Mouse (Mus musculus) adrenal gland, postnatal 36 days (tissue): ENCODE measurements around the gene Mdga2. TPM values are rescaled to one million over a fixed set of nuclear protein-coding genes. Genes with fewer than 3 reads are reported as not detected.

Experiments used
- DNase-seq, 2 experiments: peaks; one replicate each; pipeline ENCODE4 v3.0.0; 2021; ENCODE audit warnings: mixed read lengths in 1 of 2
- total RNA-seq, 2 experiments: library from RNA; stranded (reverse); gene quantifications; 2 replicates each; pipeline ENCODE4 v1.2.3; 2021

Gene Mdga2
- total RNA-seq, 2 experiments from 2014 or later = 2.1 to 2.2 TPM

DNA sequence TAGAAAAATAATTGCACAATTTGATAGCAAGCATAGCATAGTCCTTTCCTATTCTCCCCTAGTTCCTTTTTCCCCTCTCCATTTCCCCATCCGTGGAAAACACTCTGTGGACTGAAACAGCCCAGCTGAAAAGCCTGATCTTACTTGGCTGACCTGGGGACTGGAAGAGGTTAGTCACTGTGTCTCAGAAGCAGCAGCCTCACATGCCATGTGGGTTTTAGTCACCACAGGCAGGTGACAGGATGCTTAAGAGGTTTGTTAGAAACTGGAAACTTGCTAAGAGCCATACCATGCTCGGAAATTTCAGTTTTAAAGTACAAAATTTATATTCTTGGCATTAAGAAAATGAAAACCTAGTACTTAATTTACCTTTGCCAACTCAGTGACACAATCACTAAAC is 514.9 kb downstream of the Mdga2 start:
- no peak for DNase-seq

DNA sequence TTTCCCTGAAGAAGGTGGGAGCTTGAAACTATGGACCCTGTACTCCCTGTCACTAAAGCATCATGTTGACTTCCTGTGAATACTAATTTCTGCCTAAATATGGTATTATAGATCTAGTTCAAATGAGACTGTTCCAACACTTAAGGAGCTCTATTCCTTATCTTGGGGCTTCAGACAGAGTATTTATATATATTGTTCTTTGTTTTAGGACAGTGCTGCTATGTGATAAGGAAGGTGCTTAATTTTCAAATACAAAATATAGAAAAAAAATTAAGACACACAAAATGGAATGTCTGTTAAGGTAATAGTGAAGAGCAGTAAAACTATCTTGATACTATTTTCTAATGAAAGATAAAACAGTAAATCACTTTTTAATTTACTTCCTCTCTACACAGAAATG is 517.3 kb downstream of the Mdga2 start:
- no peak for DNase-seq

DNA sequence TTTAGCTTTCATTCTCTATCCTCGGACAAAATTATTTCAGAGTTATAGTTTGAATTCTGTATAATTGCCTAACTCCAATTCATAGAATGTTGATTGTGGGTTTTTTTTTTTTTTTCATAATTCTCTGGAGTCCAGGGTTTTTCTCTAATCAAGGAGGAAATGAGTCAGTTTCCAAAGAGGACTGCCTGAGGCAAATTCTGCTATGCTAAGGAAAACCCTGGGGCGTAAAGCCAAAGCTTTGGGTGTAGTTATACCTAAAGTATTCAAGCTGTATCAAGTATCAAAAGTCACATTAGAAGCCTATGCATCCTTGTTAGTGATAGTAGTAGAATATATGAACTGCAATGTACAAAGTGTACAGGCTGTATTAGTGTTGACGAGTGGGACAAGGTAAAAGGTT is 519.6 kb downstream of the Mdga2 start:
- no peak for DNase-seq

DNA sequence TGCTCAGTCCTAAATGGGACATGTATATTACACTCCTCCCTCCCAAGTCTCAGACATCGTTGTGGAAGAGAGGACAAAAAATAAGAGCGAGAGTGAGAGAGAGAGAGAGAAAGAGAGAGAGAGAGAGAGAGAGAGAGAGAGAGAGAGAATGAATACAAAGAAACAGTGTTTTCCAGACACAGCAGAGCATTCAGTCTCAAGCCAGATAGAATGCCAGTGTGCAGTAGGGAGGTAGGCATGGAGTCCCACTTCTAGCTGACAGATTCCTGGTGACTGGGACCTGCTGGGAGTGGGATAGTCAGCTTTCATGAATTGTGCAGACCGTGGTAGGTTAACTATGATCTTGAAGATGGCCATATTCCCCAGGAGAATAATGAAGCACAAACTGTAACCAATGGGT is 542.8 kb downstream of the Mdga2 start:
- DNase-seq = no peak

DNA sequence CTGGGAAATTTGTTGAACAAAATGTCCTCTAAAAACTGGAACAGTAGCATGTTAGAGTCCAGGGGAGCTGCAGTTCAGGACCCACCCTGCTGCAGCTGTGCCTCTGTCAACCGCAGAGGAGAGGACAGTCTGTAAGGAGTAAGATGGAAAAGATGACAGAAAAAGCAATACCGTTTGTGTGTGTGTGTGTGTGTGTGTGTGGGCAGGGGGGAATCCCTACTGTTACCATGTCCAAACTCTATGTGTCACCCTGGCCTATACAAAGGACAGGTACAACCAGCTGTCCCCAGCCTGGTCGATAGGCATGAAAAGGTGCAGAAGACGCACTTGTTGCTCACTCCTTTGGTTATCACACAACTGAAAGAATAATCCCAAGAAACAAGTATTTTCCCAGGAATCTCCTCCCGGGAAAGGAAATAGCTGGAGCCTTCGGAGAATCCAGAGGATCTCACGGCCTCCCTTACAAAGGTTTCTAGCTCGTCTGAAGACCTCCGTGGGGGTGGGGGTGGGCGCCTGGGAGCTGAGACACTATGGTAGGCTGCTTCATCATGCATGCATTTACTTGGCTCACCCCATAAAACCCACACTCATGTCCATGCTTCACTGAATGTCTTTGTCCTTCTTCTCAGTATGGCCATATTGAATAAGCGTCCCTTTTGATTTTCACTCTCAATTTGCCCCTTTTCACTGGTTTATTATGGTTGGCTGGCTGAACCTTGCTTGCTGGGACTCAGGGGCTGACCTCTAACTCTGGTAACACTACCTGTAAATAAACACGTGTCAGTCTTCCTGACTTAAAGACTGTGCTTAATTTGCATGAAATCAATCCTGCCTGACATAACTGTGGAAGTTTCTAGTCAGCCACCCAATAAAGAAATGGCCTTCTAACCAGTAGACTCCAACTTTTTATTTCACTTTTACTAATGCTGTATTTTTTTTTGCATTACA is 573.5 kb downstream of the Mdga2 start:
- DNase-seq = no peak

- no peak for DNase-seq
These were observed 581.9 kb downstream of the Mdga2 start for GRCm38 (mm10) chr12:66640408-66640807.

DNA sequence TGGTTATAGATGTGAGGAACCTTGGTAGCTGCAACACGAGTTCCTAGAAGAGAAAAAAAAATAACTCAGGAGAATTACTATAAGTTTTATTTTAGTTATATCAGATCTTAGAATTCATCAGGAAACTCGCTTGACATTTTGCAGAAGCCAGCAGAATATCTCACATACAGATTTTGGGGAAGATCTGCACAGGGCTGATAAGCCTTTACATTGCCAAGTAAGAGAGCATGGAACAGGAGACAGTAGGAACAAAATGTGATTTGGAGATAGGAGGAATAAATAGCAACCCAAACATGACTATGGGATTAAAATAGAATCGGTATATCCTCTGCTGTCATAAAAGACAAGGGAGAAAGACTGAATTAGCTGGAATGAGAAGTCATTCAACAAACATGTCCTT is 602.4 kb downstream of the Mdga2 start:
- DNase-seq = no peak

DNA sequence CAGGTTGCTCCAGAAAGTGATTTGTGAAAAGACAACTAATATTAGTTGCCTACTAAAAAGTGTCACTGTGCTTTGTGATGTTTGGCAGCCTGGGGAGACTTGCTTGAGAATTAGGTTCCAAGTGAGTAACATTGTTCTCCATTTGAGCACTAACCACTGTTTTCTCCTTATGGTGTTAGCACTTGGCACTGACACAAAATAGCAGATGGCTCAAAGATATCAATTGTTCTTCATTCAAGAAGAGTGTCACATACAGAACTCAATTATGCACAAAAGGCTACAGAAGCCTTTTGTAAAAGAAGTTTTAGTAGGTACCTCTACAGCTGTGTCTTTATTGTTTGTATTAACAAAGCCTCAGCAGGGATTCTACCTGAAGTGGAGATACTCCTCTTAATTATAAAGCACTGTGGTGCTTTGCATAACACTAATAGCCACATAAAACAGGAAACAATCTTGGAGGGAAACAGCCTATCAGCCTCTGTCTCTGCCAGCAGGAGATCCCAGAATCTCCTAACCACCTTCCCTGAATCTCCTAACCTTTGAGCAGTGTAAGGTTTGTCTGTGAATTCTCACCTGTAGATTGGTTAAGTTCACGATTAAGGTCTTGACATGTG is 630.6 kb downstream of the Mdga2 start:
- no peak for DNase-seq

DNA sequence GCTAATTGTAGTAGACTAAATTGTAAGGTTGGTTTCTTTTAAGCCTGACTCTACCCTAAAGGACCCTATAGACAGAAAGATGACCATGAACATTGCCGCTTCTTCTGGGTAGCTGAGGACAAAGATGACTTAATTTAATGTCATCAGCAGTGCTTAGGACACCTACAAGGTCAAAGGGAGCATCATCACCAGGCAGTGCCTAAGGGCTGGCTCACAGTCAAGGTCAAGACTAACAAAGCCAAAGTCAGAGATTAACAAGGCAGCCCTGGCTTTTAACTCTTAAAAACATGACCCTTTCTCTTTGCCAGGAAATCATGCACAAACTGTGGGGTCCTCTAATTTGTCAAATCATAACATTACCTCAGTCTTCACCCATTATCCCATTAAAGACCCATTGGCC is 657.0 kb downstream of the Mdga2 start:
- DNase-seq = peak; percentile 41 to 50

DNA sequence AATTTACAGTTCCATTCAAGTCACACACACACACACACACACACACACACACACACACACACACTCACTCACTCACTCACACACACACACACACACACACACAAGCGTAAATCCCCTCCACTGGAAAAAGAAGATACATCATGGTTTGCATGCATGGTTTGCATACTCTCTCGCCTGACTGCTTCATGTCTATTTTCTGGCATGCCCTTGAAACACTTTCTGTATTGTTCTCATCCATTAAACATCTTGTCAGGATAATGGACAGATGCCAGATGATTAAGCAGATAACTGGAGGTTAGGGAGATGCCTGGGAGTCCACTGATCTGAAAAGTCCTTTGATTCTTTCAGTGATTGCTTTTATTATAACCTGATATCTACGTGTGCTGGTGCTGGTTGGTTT is 665.5 kb downstream of the Mdga2 start:
- DNase-seq = no peak

DNA sequence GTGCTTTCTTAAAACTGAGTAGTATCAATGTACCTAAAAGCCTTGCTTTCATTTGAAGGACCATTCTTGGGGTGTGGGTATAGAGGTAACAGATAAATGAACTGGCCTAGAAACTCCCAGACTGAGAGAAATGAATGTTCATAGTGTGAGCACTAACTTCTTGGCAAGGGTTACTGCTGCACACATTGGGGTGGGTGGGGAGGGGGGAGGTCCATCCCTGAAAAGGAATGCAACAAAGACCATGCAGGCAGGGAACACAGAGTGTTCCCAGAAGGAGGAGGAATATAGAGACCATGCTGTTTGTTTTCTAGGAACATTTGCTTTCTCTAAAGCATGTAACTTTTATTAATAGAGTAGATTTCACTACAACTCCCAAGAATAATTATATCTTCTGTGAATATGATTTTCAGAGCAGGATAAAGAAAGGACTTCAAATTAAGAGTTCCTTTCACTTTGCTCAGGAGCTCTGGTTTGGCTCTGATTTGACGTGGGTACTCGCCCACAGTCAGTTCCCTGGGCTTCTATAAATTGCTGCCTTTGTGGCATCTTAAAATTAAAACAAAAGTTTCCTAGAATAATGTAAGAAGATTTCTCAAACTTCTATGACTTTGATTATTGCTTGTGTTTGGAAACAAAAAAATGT is 666.0 kb downstream of the Mdga2 start:
- DNase-seq = no peak

DNA sequence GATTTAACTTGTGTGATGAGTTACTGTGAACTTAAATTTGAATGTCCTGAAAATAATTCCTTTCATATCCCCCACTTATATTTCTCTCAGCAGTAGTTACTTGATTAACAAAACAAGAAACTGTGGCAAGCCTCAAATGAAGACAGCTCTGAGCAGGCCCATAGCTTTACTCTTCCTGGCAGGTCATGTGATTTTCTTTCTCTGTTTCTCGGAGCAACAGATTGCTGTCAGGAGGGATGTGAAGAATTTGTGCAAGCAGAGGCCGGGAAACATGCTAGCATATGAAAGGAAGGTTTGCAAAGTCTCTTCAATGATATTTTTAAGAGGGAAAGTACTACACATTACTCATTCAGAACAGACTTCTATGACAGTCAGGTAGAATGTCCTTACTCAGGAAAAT is 697.4 kb downstream of the Mdga2 start:
- no peak for DNase-seq

DNA sequence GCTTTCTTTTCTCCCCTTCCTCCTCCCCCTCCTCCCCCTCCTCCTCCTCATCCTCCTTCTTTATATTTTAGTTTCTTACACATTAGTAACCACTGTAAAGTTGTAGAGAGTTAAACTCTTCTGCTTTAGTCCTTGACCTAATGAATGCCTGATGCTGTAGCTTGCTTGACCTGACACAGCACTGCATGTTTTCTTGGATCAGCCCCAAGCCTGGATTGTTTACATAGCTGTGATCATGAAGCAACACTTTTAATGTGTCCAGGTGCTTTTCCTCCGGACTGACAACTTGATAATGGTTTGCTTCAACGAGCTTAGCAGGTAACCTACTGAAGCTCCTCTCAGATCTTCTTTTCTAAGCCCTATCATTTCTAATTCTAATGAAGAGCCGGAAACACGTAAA is 723.1 kb downstream of the Mdga2 start:
- no peak for DNase-seq

DNA sequence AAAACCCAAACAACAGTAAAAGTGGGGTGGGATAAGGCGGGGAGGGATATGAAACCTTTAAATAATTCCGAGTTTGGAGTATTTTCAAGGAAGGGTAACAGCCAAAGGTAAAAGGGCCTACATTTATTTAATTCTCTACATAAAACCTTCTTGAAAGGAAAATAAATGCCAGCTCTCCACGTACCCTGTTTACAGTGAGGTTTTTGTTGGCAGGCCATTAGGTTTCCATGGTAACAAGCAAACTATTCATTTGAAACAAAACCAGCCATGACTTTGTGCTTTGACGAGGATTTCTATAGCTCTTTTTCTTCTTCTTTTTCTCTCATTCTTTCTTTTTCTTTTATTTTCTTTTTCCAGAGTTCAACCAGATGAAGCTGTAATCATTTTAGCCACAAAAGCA is 751.5 kb downstream of the Mdga2 start:
- DNase-seq = no peak

- DNase-seq = no peak
These were observed 752.0 kb downstream of the Mdga2 start for GRCm38 (mm10) chr12:66470243-66470863.

GRCm38 (mm10) chr12:66465516-66465915 is 756.8 kb downstream of the Mdga2 start:
- DNase-seq = peak in 1 of 2 experiments; percentile 21

GRCm38 (mm10) chr12:66443340-66443739 is 779.0 kb downstream of the Mdga2 start:
- no peak for DNase-seq
